Mouse (Mus musculus): Measurements from ENCODE around the gene Mbd6. TPM values are rescaled to one million over a fixed set of nuclear protein-coding genes. Genes with fewer than 3 reads are reported as not detected.

The Mbd6 gene
- polyA plus RNA-seq, 1 experiment from 2014 or later: 19.5 TPM

- peaks cover 55% of the 10 kb centered on the region for H3K79me2 ChIP-seq (ENCODE audit: inconsistent target)
- 88% methylated on average over 5 of the region's 5 CpGs for WGBS (ENCODE audit: missing documents)
- peak overlapping the region; percentile 87 for H3K4me3 ChIP-seq (ENCODE audit: inconsistent target)
- H3K36me3 ChIP-seq (ENCODE audit: inconsistent target): peaks cover 43% of the 10 kb centered on the region
- H3K27ac ChIP-seq: no peak overlapping the region; the same call in 1 of the 2 replicates
Measured at GRCm38 (mm10) chr10:127267318-127267717, 21.5 kb downstream of the Mbd6 start.

- H3K4me3 ChIP-seq (ENCODE audit: inconsistent target): peak within 1 kb of the TSS; percentile 87
- H3K36me3 ChIP-seq (ENCODE audit: inconsistent target): peaks cover 36% of the 10 kb centered on the region
- H3K79me2 ChIP-seq (ENCODE audit: inconsistent target): peaks cover 50% of the 10 kb centered on the region
- WGBS (ENCODE audit: missing documents): 1% methylated on average over 69 of the region's 70 CpGs
- H3K27ac ChIP-seq: peak within 1 kb of the TSS; percentile 48
Measured at GRCm38 (mm10) chr10:127266112-127267091, 22.4 kb downstream of the Mbd6 start, which contains the start of gene Dctn2. TSS of gene Dctn2 (plus strand) at chr10:127266368.

GRCm38 (mm10) chr10:127265727-127266111 lies 23.1 kb downstream of the Mbd6 start:
- H3K36me3 ChIP-seq (ENCODE audit: inconsistent target): peaks cover 29% of the 10 kb centered on the region
- peaks cover 43% of the 10 kb centered on the region for H3K79me2 ChIP-seq (ENCODE audit: inconsistent target)
- H3K27ac ChIP-seq: no peak overlapping the region
- 36% methylated on average over 4 of the region's 4 CpGs for WGBS (ENCODE audit: missing documents)
- peak overlapping the region; percentile 87; the same call in 1 of the 2 replicates for H3K4me3 ChIP-seq (ENCODE audit: inconsistent target)

- WGBS (ENCODE audit: missing documents): 86% methylated on average over 4 of the region's 4 CpGs
- Histone ChIP-seq H3K27ac (no peak overlapping the region), H3K4me3 (ENCODE audit: inconsistent target) (no peak overlapping the region), H3K36me3 (ENCODE audit: inconsistent target) (peaks cover 22% of the 10 kb centered on the region), H3K79me2 (ENCODE audit: inconsistent target) (peaks cover 35% of the 10 kb centered on the region)
Measured at GRCm38 (mm10) chr10:127264971-127265370, 23.8 kb downstream of the Mbd6 start.

- H3K27ac ChIP-seq: no peak overlapping the region
- 78% methylated on average over 8 of the region's 8 CpGs for WGBS (ENCODE audit: missing documents)
- no peak overlapping the region for H3K4me3 ChIP-seq (ENCODE audit: inconsistent target)
- H3K79me2 ChIP-seq (ENCODE audit: inconsistent target): peaks cover 29% of the 10 kb centered on the region
- H3K36me3 ChIP-seq (ENCODE audit: inconsistent target): peaks cover 16% of the 10 kb centered on the region
Measured at GRCm38 (mm10) chr10:127264336-127264735, 24.5 kb downstream of the Mbd6 start.

- H3K27ac ChIP-seq: no peak overlapping the region
- H3K36me3 ChIP-seq (ENCODE audit: inconsistent target): peaks cover 9% of the 10 kb centered on the region; the same call in 1 of the 2 replicates
- WGBS (ENCODE audit: missing documents): 63% methylated on average over 2 of the region's 3 CpGs
- peaks cover 22% of the 10 kb centered on the region for H3K79me2 ChIP-seq (ENCODE audit: inconsistent target)
- H3K4me3 ChIP-seq (ENCODE audit: inconsistent target): no peak overlapping the region
Measured at GRCm38 (mm10) chr10:127263631-127264030, 25.2 kb downstream of the Mbd6 start.

GRCm38 (mm10) chr10:127262548-127263398 lies 26.0 kb downstream of the Mbd6 start, which contains the start of gene Kif5a:
TSS of gene Kif5a (minus strand) at chr10:127263348.
- H3K27ac ChIP-seq: no peak within 1 kb of the TSS
- H3K79me2 ChIP-seq (ENCODE audit: inconsistent target): peaks cover 13% of the 10 kb centered on the region
- WGBS (ENCODE audit: missing documents): 7% methylated on average over 53 of the region's 53 CpGs
- H3K36me3 ChIP-seq (ENCODE audit: inconsistent target): peaks cover under 1% of the 10 kb centered on the region; the same call in 1 of the 2 replicates
- H3K4me3 ChIP-seq (ENCODE audit: inconsistent target): peak within 1 kb of the TSS; percentile 15; the same call in 1 of the 2 replicates

GRCm38 (mm10) chr10:127261706-127262547 lies 26.9 kb downstream of the Mbd6 start:
- H3K36me3 ChIP-seq (ENCODE audit: inconsistent target): no peaks in the 10 kb centered on the region
- peaks cover 5% of the 10 kb centered on the region for H3K79me2 ChIP-seq (ENCODE audit: inconsistent target)
- 77% methylated on average over 15 of the region's 15 CpGs for WGBS (ENCODE audit: missing documents)
- no peak overlapping the region for H3K4me3 ChIP-seq (ENCODE audit: inconsistent target)
- H3K27ac ChIP-seq: no peak overlapping the region

GRCm38 (mm10) chr10:127258489-127258888 lies 30.3 kb downstream of the Mbd6 start:
- H3K79me2 ChIP-seq (ENCODE audit: inconsistent target): no peaks in the 10 kb centered on the region
- 7% methylated on average over 8 of the region's 8 CpGs for WGBS (ENCODE audit: missing documents)
- no peaks in the 10 kb centered on the region for H3K36me3 ChIP-seq (ENCODE audit: inconsistent target)
- H3K4me3 ChIP-seq (ENCODE audit: inconsistent target): no peak overlapping the region
- H3K27ac ChIP-seq: no peak overlapping the region

GRCm38 (mm10) chr10:127257790-127258189 lies 31.0 kb downstream of the Mbd6 start:
- Histone ChIP-seq H3K4me3 (ENCODE audit: inconsistent target) (no peak overlapping the region), H3K79me2 (ENCODE audit: inconsistent target) (no peaks in the 10 kb centered on the region), H3K27ac (no peak overlapping the region), H3K36me3 (ENCODE audit: inconsistent target) (no peaks in the 10 kb centered on the region)
- 77% methylated on average over 6 of the region's 6 CpGs for WGBS (ENCODE audit: missing documents)

GRCm38 (mm10) chr10:127255625-127256345 lies 33.0 kb downstream of the Mbd6 start:
- H3K4me3 ChIP-seq (ENCODE audit: inconsistent target): no peak overlapping the region
- no peak overlapping the region for H3K27ac ChIP-seq
- 52% methylated on average over 10 of the region's 14 CpGs for WGBS (ENCODE audit: missing documents)
- H3K36me3 ChIP-seq (ENCODE audit: inconsistent target): no peaks in the 10 kb centered on the region
- H3K79me2 ChIP-seq (ENCODE audit: inconsistent target): no peaks in the 10 kb centered on the region

GRCm38 (mm10) chr10:127250810-127251209 lies 38.0 kb downstream of the Mbd6 start:
- no peak overlapping the region for H3K4me3 ChIP-seq (ENCODE audit: inconsistent target)
- 30% methylated on average over 5 of the region's 5 CpGs for WGBS (ENCODE audit: missing documents)

GRCm38 (mm10) chr10:127238241-127238824 lies 50.5 kb downstream of the Mbd6 start:
- 82% methylated on average over 18 of the region's 18 CpGs for WGBS (ENCODE audit: missing documents)
- H3K4me3 ChIP-seq (ENCODE audit: inconsistent target): no peak overlapping the region
- no peaks in the 10 kb centered on the region for H3K36me3 ChIP-seq (ENCODE audit: inconsistent target)
- no peak overlapping the region for H3K27ac ChIP-seq
- no peaks in the 10 kb centered on the region for H3K79me2 ChIP-seq (ENCODE audit: inconsistent target)

More at GRCm38 (mm10) chr10:127250810-127251209, 38.0 kb downstream of the Mbd6 start:
- H3K36me3 ChIP-seq (ENCODE audit: inconsistent target): no peaks in the 10 kb centered on the region
- H3K79me2 ChIP-seq (ENCODE audit: inconsistent target): no peaks in the 10 kb centered on the region
- H3K27ac ChIP-seq: no peak overlapping the region
